Mouse (Mus musculus): Measurements from ENCODE around the gene Grm8. TPM values are rescaled to one million over a fixed set of nuclear protein-coding genes. Genes with fewer than 3 reads are reported as not detected.

Gene Grm8
- polyA plus RNA-seq, 1 experiment = 0.28 TPM

GRCm38 (mm10) chr6:27346311-27346710, 788.7 kb downstream of the Grm8 start:
- TF ChIP-seq CTCF (IDR thresholded peaks at IDR 0.05; ENCODE audit: borderline replicate concordance, insufficient read depth, low read length) (no peak), POLR2A (IDR thresholded peaks at IDR 0.05; ENCODE audit: low read depth, low read length) (no peak)
- Histone ChIP-seq H3K4me1 (ENCODE audit: control insufficient read depth, insufficient read depth, low read length) (no peaks in the 10 kb centered on the region), H3K4me3 (ENCODE audit: insufficient read depth, low read length) (no peak overlapping the region), H3K27ac (ENCODE audit: insufficient read depth, low read length) (no peak overlapping the region)

GRCm38 (mm10) chr6:27340131-27340530, 794.8 kb downstream of the Grm8 start:
- H3K27ac ChIP-seq (ENCODE audit: insufficient read depth, low read length) = no peak overlapping the region
- no peaks in the 10 kb centered on the region for H3K4me1 ChIP-seq (ENCODE audit: control insufficient read depth, insufficient read depth, low read length)
- no peak for TF ChIP-seq POLR2A (IDR thresholded peaks at IDR 0.05; ENCODE audit: low read depth, low read length)
- no peak for TF ChIP-seq CTCF (IDR thresholded peaks at IDR 0.05; ENCODE audit: borderline replicate concordance, insufficient read depth, low read length)
- H3K4me3 ChIP-seq (ENCODE audit: insufficient read depth, low read length) = no peak overlapping the region

- Histone ChIP-seq H3K4me3 (ENCODE audit: insufficient read depth, low read length) (no peak overlapping the region), H3K4me1 (ENCODE audit: control insufficient read depth, insufficient read depth, low read length) (no peaks in the 10 kb centered on the region), H3K27ac (ENCODE audit: insufficient read depth, low read length) (no peak overlapping the region)
- no peak for TF ChIP-seq CTCF (IDR thresholded peaks at IDR 0.05; ENCODE audit: borderline replicate concordance, insufficient read depth, low read length)
- no peak for TF ChIP-seq POLR2A (IDR thresholded peaks at IDR 0.05; ENCODE audit: low read depth, low read length)
These were observed 816.4 kb downstream of the Grm8 start for GRCm38 (mm10) chr6:27318575-27318974.

GRCm38 (mm10) chr6:27317422-27317821, 817.6 kb downstream of the Grm8 start:
- no peak for TF ChIP-seq CTCF (IDR thresholded peaks at IDR 0.05; ENCODE audit: borderline replicate concordance, insufficient read depth, low read length)
- TF ChIP-seq POLR2A (IDR thresholded peaks at IDR 0.05; ENCODE audit: low read depth, low read length) = no peak
- Histone ChIP-seq H3K4me3 (ENCODE audit: insufficient read depth, low read length) (no peak overlapping the region), H3K27ac (ENCODE audit: insufficient read depth, low read length) (no peak overlapping the region), H3K4me1 (ENCODE audit: control insufficient read depth, insufficient read depth, low read length) (no peaks in the 10 kb centered on the region)

- H3K4me1 ChIP-seq (ENCODE audit: control insufficient read depth, insufficient read depth, low read length) = no peaks in the 10 kb centered on the region
- no peak for TF ChIP-seq POLR2A (IDR thresholded peaks at IDR 0.05; ENCODE audit: low read depth, low read length)
- no peak for TF ChIP-seq CTCF (IDR thresholded peaks at IDR 0.05; ENCODE audit: borderline replicate concordance, insufficient read depth, low read length)
- H3K27ac ChIP-seq (ENCODE audit: insufficient read depth, low read length) = no peak overlapping the region
- no peak overlapping the region for H3K4me3 ChIP-seq (ENCODE audit: insufficient read depth, low read length)
These were observed 819.0 kb downstream of the Grm8 start for GRCm38 (mm10) chr6:27316018-27316417.

GRCm38 (mm10) chr6:27314273-27315009, 820.5 kb downstream of the Grm8 start:
- Histone ChIP-seq H3K4me3 (ENCODE audit: insufficient read depth, low read length) (no peak overlapping the region), H3K27ac (ENCODE audit: insufficient read depth, low read length) (no peak overlapping the region), H3K4me1 (ENCODE audit: control insufficient read depth, insufficient read depth, low read length) (no peaks in the 10 kb centered on the region)
- TF ChIP-seq POLR2A (IDR thresholded peaks at IDR 0.05; ENCODE audit: low read depth, low read length) (no peak), CTCF (IDR thresholded peaks at IDR 0.05; ENCODE audit: borderline replicate concordance, insufficient read depth, low read length) (no peak)

GRCm38 (mm10) chr6:27310401-27310800, 824.6 kb downstream of the Grm8 start:
- no peak overlapping the region for H3K4me3 ChIP-seq (ENCODE audit: insufficient read depth, low read length)
- no peak overlapping the region for H3K27ac ChIP-seq (ENCODE audit: insufficient read depth, low read length)
- no peak for TF ChIP-seq POLR2A (IDR thresholded peaks at IDR 0.05; ENCODE audit: low read depth, low read length)
- no peak for TF ChIP-seq CTCF (IDR thresholded peaks at IDR 0.05; ENCODE audit: borderline replicate concordance, insufficient read depth, low read length)
- H3K4me1 ChIP-seq (ENCODE audit: control insufficient read depth, insufficient read depth, low read length) = no peaks in the 10 kb centered on the region

GRCm38 (mm10) chr6:27305351-27305750, 829.6 kb downstream of the Grm8 start:
- TF ChIP-seq POLR2A (IDR thresholded peaks at IDR 0.05; ENCODE audit: low read depth, low read length) (no peak), CTCF (IDR thresholded peaks at IDR 0.05; ENCODE audit: borderline replicate concordance, insufficient read depth, low read length) (no peak)
- H3K27ac ChIP-seq (ENCODE audit: insufficient read depth, low read length) = no peak overlapping the region
- H3K4me1 ChIP-seq (ENCODE audit: control insufficient read depth, insufficient read depth, low read length) = no peaks in the 10 kb centered on the region
- H3K4me3 ChIP-seq (ENCODE audit: insufficient read depth, low read length) = no peak overlapping the region

- no peaks in the 10 kb centered on the region for H3K4me1 ChIP-seq (ENCODE audit: control insufficient read depth, insufficient read depth, low read length)
- H3K4me3 ChIP-seq (ENCODE audit: insufficient read depth, low read length) = no peak overlapping the region
- no peak overlapping the region for H3K27ac ChIP-seq (ENCODE audit: insufficient read depth, low read length)
- TF ChIP-seq POLR2A (IDR thresholded peaks at IDR 0.05; ENCODE audit: low read depth, low read length) = no peak
- TF ChIP-seq CTCF (IDR thresholded peaks at IDR 0.05; ENCODE audit: borderline replicate concordance, insufficient read depth, low read length) = no peak
These were observed 870.0 kb downstream of the Grm8 start for GRCm38 (mm10) chr6:27264972-27265371.

GRCm38 (mm10) chr6:27262611-27263010, 872.4 kb downstream of the Grm8 start:
- Histone ChIP-seq H3K27ac (ENCODE audit: insufficient read depth, low read length) (no peak overlapping the region), H3K4me3 (ENCODE audit: insufficient read depth, low read length) (no peak overlapping the region), H3K4me1 (ENCODE audit: control insufficient read depth, insufficient read depth, low read length) (no peaks in the 10 kb centered on the region)
- TF ChIP-seq CTCF (IDR thresholded peaks at IDR 0.05; ENCODE audit: borderline replicate concordance, insufficient read depth, low read length) = no peak
- TF ChIP-seq POLR2A (IDR thresholded peaks at IDR 0.05; ENCODE audit: low read depth, low read length) = no peak

All from embryonic fibroblast, embryonic 13.5 days (primary cell).